Mouse (Mus musculus) G1E (cell line): ENCODE data around the gene Tcp11l2.

Source experiments
- CTCF ChIP-seq: IDR thresholded peaks from 2 replicates; pipeline ENCODE4 v1.5.1; 2012; ENCODE audit warnings: low read depth, low read length, inconsistent platforms, mixed read lengths
- GATA1 ChIP-seq: IDR thresholded peaks from 2 replicates; pipeline ENCODE4 v1.6.1; 2012; ENCODE audit warnings: borderline replicate concordance, low read length, inconsistent platforms, mixed read lengths
- POLR2AphosphoS5 ChIP-seq: IDR thresholded peaks from 2 replicates; pipeline ENCODE4 v1.6.1; 2012; ENCODE audit warnings: low read depth, low read length, inconsistent platforms; ENCODE audit not compliant: insufficient replicate concordance
- TAL1 ChIP-seq: conservative IDR thresholded peaks from 2 replicates; pipeline ENCODE4 v1.6.1; 2012; ENCODE audit warnings: low read depth, low read length, inconsistent platforms, mixed read lengths

DNA sequence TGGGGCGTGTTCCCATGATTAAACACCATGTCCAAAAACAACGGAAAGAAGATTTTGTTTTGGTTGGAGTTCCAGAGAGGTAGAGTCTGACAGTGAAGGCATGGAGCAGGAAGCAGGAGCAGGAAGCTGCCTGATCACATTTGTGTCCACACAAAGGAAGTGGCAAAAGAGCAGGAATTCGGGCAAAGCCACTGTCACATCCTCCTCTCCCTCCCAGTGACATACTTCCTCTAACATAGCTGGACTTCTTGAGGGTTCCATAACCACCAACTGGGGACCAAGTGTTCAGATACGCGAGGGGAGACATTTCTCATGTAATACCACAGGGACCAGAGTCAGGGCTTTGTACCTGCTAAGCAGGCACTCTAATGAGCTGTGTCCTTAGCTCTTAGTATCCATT is 70.8 kb downstream of the Tcp11l2 start:
- no peak for TF ChIP-seq CTCF
- no peak for TF ChIP-seq GATA1
- TF ChIP-seq TAL1, result no peak
- no peak for TF ChIP-seq POLR2AphosphoS5
